Mouse (Mus musculus) frontal cortex, adult 2 months (tissue): Measurements from ENCODE around the gene Gm29427. TPM values are rescaled to one million over a fixed set of nuclear protein-coding genes. Genes with fewer than 3 reads are reported as not detected.

Experiments used
- DNase-seq, 2 experiments: peaks; one replicate each; pipeline ENCODE4 v3.0.0; 2022; ENCODE audit warnings: low spot score in 1 of 2; ENCODE audit errors: extremely low spot score in 1 of 2
- polyA plus RNA-seq: library from polyadenylated mRNA; depleted of rRNA; stranded (reverse); fragments of >200 nt; gene quantifications from 2 replicates; pipeline ENCODE4 v1.2.3, GENCODE M21; 2012; rRNA removed

The Gm29427 gene
- polyA plus RNA-seq, result 0.12 TPM in 1 of 2 replicates, not detected in the other

GRCm38 (mm10) chr1:130715561-130716217 is at the start of gene Gm29427:
Gene Gm29427 (minus strand): TSS chr1:130715799.
- DNase-seq, result peak; percentile 91 to 95

GRCm38 (mm10) chr1:130764027-130764461 is 48.4 kb upstream of the Gm29427 start:
- DNase-seq, result no peak

DNA sequence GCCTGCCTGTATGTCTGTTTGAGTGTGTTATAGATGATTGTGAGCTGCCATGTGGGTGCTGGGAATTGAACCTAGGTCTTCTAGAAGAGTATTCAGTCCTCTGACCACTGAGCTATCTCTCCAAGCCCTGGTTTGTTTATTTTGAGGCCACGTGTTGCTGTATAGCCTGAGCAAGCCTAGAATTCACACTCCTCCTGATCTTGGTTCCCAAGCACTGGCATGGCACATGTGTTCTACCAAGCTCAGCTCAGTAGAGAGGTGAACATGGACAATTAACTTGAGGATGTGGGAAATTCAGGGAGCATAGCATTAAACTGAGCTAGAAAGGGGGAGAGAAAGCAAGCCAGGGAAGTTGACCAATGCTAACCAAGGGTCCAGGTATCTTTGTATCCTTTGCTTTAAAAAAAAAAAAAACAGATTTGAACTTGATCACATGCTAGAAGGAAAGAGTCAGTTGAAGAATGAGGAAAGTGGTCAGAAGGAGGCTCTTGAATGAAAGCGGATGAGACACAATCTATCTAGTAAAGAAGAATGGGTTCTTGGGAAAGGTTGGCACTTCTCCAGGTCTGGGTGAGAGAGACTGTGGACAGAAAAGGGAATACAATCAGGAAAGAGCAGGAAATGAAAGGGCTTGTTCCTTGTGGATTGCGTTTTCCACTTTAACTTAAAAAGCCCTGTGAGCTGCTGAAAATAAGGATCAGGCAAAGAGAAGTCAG is 46.6 kb upstream of the Gm29427 start:
- no peak for DNase-seq

- DNase-seq, result no peak
Measured at GRCm38 (mm10) chr1:130761597-130761996, 46.0 kb upstream of the Gm29427 start.

GRCm38 (mm10) chr1:130759689-130760088 is 44.1 kb upstream of the Gm29427 start:
- no peak for DNase-seq

- no peak for DNase-seq
Measured at GRCm38 (mm10) chr1:130746819-130747218, 31.2 kb upstream of the Gm29427 start.

GRCm38 (mm10) chr1:130745591-130745990 is 30.0 kb upstream of the Gm29427 start:
- no peak for DNase-seq

GRCm38 (mm10) chr1:130744961-130745360 is 29.4 kb upstream of the Gm29427 start:
- no peak for DNase-seq

- DNase-seq, result no peak
Measured at GRCm38 (mm10) chr1:130744217-130744616, 28.6 kb upstream of the Gm29427 start.

GRCm38 (mm10) chr1:130743775-130744174 is 28.2 kb upstream of the Gm29427 start:
- DNase-seq, result no peak

GRCm38 (mm10) chr1:130742201-130742600 is 26.6 kb upstream of the Gm29427 start:
- DNase-seq, result no peak

- DNase-seq, result peak; percentile 40 to 68
Measured at GRCm38 (mm10) chr1:130740781-130741720, 25.5 kb upstream of the Gm29427 start.

GRCm38 (mm10) chr1:130740227-130740648 is 24.6 kb upstream of the Gm29427 start:
- no peak for DNase-seq

GRCm38 (mm10) chr1:130739636-130740035 is 24.0 kb upstream of the Gm29427 start:
- DNase-seq, result no peak

GRCm38 (mm10) chr1:130738551-130739106 is 23.0 kb upstream of the Gm29427 start:
- DNase-seq, result no peak

DNA sequence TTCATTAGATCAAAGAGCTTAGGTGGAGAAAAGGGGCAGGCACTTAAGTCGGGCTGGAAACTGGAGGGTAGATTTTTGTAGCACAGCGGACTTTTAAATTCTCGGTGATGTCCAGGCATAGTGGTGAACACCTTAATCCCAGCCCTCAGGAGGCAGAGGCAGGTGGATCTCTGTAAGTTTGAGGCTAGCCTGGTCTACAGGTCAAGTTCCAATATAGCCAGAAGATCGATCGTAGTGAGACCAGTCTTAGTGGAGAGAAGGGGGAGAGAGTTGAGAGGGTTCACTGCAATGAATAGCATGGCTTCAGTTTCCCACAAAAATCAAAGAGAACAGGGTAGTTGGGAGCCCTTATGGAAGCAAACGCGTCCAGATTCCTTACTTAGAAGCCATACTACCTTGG is 22.3 kb upstream of the Gm29427 start:
- DNase-seq, result no peak

GRCm38 (mm10) chr1:130737411-130737881 is 21.8 kb upstream of the Gm29427 start:
- DNase-seq, result no peak

- DNase-seq, result no peak
Measured at GRCm38 (mm10) chr1:130734852-130735251, 19.3 kb upstream of the Gm29427 start.

DNA sequence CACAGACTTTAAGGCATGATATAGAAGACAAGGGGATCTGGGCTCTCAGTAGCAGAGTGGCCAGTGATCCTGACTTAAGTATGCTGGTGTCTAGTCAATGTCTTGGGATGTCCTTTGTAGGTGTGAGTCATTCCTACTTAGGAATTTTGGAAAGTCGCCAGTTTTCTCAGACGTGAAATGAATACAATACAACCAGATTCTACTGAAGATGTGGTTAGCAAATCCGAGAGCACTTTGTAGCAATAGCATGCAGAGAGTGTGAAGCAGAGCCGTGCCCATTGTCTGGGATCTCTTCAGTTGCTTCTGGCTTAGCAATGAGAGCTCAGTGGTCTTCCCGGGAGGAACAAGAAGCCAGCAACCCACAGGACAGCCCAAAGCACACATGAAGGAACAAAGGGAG is 18.9 kb upstream of the Gm29427 start:
- no peak for DNase-seq

- DNase-seq, result peak in 1 of 2 experiments; percentile 43
Measured at GRCm38 (mm10) chr1:130733671-130734070, 18.1 kb upstream of the Gm29427 start.
